Mouse (Mus musculus) adrenal gland (tissue): ENCODE results near the gene Gng7.

ENCODE experiments used
- intact Hi-C: fragments of 180-260 bp; cut with DNase I; formaldehyde crosslinking; loops from one replicate; pipeline ENCODE4 v1.15.1; 2025

Gng7 gene

DNA sequence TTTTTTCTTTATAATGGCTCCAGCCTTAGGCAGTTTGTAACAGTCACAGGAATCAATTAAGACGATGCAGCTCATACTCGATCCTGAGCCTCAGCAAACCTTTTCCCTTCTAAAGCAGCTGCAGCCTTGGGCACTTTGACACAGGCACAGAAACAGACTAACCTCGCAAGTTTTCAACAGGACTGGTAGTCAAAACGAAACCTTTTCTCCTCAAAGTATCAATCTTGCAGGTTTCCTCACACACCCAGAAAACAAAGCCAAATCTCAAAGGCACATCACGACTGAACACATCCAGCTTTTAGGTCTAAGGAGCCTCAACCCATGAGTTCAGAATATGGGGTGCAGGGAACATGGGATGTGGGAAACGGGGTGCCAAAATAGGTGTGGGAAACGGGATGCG lies 17.4 kb downstream of the Gng7 start:
- intact Hi-C loops, result loop anchor here (10.0 kb wide), 1 partner anchor 183 kb away; the partner anchor contains the start of gene Jsrp1

DNA sequence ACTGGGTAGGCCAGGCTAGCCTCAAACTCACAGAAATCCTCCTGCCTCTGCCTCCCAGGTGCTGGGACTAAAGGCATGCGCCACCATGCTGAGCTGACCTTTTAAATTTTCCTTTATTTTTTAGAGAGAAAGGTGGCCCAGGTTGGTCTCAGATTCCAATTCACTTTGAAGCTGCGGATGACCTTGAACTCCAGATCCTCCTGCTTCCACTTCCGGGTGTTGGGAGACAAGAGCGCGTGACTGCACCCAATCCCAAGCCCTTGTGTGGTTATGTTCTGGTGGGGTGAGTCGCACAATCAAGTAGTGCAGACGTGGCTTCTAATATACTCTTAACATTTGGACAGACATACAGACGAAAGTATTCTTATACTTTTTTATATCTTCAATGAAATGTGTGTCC lies 18.2 kb downstream of the Gng7 start:
- intact Hi-C loops, result loop anchor here (10.0 kb wide), 1 partner anchor 182 kb away; the partner anchor contains the start of gene Jsrp1

DNA sequence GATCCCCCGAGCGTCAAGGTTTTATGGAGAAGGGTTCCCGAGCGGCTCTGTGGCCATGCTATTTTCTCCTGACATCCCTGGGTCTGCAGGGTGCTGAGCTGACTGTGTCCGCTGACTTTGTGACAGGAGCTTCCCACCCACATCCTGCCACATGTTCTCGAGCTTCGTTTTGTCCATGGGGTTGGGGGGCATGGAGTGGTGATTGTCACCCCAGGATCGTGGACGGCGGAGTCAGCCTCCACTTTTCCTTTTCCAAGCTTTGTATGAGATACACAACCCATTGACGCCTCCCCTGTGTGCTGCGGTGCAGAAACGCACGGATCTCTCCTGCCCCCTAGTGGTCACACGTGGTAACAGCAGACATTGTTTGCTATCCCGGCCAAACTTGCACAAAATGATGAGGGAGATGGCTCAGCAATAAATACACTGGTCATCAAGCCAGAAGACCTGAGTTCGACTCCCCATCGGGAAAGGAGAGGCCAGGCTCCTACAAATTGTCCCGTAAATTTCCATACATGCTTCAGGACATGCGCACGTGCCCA lies 19.6 kb downstream of the Gng7 start:
- intact Hi-C loops, result loop anchor here (2.0 to 10.0 kb wide), 2 partner anchors 112 to 180 kb away; partner anchors contain the start of gene Jsrp1

DNA sequence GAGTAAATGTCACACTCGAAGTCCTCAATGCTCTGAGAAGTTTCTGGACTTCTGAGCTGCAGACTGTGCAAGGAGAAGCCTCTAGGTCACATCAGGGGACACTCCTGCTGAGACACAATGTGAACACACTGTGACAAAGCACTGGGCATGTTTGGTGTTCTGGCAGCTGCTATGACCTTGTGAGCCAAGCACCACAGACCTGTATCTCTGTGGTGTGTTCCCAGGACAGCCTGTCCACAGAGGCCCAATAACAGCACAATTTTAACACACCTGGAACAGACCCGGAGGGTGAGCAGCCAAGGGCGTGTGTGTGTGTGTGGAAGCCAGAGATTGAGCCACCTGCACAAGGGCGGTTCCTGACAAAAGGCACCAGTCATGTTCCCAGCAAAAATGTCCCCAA lies 20.1 kb downstream of the Gng7 start:
- intact Hi-C loops, result loop anchor here (2.0 to 10.0 kb wide), 3 partner anchors 112 to 247 kb away; partner anchors contain the start of gene Jsrp1

DNA sequence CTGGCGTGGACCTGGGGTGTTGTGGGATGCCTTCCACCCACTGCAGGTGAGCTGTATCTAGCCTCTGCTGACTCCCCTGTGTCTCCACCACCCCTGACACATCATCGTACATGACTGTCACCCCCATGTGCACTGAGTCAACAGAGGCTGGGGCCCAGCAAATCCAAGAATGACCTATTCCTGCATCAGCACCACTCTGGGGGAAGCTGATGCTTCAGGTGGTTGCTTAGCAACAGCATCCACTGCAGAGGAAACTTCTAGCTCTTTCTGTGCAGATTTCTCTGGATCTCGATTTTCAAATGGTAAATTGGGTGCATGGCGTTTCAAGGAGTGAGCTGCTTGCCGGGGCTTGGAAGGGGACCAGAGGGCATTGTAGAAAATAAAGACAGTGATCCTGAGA lies 21.5 kb downstream of the Gng7 start:
- intact Hi-C loops, result loop anchor here (5.0 to 10.0 kb wide), 2 partner anchors 178 to 246 kb away; partner anchors contain the start of gene Jsrp1

DNA sequence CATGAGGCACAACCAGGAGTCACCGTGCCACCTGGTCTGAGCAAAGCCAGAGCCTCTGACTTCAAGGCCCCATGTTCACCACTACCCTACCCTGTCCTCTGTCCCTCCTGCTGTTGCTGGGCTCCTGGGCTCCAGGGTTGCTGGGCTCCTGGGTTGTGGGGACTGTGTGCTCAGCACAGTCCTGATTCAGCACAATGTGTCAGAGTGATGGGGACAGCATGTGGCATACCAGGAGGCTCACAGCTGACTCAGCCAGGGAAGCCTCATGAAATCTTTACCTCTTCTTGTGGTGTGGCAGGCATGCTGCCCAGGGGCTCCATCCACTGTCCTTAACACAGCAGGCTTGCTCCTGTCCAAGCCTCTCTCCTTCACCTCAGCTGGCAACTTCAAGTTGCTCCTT lies 22.8 kb downstream of the Gng7 start:
- intact Hi-C loops, result loop anchor here (1.0 to 10.0 kb wide), 3 partner anchors 66 to 245 kb away; partner anchors contain the start of gene Jsrp1

DNA sequence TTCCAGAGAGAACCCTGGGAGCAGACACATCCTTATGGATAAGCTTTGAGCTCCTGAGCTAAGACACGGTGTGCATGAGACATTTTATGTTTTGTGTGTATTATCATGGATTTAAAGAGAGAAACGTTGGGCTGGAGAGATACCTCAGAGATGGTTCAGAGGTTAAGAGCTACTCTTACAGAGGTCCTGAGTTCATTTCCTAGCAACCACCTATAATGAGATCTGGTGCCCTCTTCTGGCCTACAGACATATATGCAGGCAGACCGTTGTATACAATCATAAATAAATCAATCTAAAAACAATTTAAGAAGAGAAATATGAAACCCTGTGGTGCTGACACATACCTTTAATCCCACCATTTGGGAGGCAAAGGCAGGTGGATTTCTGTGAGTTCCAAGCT lies 23.7 kb downstream of the Gng7 start:
- intact Hi-C loops, result loop anchor here (1.0 to 10.0 kb wide), 3 partner anchors 65 to 244 kb away; partner anchors contain the start of gene Jsrp1

DNA sequence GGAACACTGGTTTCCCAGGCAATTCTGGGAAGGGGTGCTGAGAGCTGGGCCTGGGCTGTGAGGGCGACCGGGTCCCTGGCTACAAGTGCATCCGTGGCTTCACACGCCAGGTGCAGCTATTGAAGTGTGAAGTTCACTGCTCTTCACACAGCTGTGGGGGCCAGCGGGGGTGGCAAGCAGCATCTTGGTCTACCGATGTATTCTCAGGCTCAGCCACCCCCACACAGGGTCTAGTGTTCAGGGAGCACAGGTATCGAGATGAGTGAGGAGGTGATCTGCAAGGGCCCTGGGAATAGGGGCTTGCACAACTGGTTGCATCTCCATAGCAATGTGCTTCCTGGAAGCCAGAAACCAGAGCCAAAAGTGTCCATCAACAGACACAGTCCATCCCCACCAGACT lies 24.3 kb downstream of the Gng7 start:
- intact Hi-C loops, result loop anchor here (5.0 to 10.0 kb wide), 2 partner anchors 176 to 243 kb away; partner anchors contain the start of gene Jsrp1

DNA sequence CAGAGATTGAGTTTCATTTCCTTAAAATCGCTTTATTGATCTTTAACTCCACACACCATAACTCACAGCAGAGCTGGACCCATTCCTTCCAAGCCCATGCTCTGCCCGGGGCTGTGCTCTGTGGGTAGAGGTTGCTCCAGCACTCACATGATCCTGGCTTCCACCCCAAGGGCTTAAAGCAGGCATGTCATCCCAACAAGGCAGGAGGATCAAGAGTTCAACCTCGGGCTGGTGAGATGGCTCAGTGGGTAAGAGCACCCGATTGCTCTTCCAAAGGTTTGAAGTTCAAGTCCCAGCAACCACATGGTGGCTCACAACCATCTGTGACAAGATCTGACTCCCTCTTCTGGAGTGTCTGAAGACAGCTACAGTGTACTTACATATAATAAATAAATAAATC lies 24.9 kb downstream of the Gng7 start:
- intact Hi-C loops, result loop anchor here (5.0 to 10.0 kb wide), 2 partner anchors 175 to 243 kb away; partner anchors contain the start of gene Jsrp1

DNA sequence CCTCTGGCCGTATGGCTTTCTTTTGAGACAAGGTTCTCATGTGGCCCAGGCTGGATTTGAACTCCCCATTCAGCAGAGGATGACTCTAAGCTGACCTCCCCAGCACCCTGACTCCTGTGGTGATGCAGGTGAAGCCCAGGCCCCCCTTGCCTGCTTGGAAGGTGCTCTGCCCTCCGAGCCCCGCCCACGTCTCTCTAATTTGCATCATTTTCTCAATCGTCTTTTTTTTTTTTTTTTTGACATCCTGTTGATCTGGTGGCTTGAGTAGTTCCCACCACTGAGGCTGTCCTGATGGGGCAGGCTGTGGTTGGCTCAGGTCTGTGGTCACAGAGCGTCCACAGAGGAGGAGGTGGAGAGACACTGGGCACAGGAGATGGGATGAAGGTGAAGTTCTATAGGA lies 25.3 kb downstream of the Gng7 start:
- intact Hi-C loops, result no loop called here

DNA sequence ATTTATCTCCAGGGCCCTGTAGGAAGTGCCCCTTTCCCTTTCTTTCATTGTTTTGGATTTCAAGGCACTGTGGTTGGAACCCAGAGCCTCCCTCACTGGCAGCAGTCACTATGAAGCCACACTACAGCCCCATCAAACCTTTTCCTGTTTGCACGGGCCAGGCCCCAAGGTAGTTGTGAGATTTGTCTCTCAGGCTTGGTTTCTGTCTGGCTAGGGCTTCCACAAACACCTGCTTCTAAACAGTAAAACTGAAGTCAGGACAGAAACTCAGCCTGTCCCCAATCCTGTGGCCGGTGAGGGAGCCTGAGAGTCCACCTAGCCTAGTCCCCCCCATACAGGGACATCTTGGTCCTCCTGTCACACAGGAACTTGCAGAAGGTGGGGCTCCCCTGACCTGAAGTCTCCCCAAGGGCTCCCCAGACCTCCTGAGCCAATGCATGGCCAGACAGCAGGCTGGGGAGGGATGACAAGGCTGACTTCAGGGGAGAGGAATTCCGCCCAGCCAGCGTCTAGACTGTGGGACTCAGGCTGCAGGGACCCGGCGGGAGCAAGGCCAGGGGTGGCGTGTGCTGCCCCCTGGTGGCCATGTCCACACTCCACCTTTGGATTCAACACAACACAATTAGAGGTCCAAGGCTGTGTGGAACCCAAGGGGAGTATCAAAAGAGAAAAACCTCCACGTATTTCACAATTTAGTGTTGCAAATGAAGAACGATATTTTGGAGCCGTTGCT lies 26.9 kb downstream of the Gng7 start:
- intact Hi-C loops, result loop anchor here (1.0 kb wide), 1 partner anchor 59 kb away; no protein-coding TSS in a partner anchor

DNA sequence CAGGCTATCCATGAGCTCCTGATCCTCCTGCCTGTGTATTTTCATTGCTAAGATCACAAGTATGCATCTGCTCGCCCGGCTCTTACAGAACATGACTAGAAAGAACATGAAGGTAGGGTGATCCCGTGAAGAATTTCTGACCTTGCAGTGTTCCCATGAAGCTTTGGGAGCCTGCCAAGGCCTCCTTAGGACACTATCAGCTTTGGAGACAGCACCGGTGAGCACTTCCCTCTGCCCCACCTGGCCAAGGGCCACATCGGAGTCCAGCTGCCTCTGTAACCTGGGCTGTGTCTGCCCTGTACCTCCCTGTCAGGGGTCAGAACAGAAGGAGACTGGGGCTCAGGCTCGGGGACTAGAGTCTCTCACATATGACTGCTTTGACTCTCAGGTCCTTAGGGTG lies 28.0 kb downstream of the Gng7 start:
- intact Hi-C loops, result no loop called here

DNA sequence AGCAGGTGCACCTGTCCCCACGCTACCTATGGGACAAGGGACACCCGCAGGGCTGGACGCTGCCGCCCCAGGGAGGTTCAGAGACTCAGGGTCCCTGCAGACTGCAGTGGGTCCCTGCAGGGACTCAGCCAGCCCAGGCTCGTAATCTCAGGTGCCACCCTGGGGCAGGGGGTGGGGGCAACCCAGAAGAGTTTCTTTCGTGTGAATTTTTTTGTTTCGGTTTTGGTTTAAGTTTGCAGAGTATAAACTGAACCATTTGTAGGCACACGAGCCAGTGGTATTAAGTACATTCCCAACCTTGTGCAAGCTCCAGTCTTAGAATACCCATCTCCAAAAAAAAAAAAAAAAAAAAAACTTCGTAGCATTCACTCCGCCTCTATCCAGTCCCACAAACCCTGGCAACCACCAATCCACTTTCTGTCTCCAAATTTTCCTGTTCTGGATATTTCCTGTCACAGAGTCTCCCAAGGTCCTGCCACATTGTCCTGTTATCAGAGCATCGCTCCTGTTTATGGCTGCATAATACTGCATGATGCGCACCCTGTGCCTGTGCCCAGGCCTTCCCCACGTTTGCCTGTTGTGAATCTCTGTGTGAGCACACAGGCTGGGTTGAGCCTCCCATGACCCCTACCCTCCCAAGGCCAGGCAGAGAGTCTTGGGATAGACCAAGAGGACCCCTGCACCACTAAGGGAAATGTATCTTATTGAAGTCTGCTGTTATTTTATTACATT lies 28.6 kb downstream of the Gng7 start:
- intact Hi-C loops, result no loop called here

DNA sequence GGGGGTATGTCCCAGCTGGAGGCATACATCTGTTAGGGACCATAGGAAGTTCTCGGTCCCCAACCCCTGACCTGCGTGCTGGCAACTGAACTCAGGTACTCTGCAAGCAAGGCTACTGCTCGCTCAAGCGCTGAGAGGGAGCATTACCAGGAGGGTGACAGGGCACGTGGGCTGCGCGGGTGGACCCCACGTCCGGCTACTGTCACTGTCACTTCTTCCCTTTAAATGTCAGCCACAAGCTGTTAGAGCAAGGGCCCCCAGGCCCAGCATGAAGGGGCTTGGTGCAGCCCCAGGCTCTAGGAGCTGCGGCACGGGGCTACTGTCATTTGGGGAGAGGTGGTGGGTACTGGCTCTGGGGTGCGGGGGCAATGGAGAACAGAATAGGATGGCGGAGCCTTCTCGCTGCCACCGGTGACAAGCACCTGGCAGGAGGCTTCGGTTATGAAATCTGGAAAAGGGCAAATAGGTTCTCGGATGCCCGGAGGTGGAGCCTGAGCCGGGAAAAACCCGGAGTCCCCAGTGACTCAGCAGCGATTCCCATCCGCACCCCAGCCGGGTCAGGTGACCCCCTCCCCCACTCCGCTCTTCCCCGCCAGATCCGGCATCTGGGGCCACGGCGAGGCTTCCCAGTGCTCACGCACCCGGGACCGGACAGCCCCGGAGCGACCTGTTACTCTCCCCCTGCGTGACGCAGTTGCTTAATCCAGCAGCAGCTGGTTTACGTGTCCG lies 29.3 kb downstream of the Gng7 start:
- intact Hi-C loops, result no loop called here

DNA sequence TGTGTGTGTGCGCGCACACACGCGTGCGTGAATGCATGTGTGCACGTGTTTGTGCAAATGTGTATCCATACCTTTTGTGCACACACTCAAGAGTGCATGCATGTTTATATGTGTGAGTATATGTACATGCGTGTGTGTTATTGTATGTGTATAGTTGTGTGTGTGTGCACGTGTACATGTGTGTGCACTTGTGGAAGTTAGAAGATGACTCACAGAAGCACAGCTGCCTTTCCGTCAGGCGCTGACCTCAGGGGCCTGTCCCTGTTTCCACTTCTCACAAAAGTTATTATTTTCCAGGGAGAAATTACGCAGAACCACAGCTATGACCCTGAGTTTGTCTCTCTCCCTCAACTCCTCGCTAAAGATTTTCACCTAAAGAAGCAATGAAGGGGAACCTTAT lies 30.5 kb downstream of the Gng7 start:
- intact Hi-C loops, result no loop called here

DNA sequence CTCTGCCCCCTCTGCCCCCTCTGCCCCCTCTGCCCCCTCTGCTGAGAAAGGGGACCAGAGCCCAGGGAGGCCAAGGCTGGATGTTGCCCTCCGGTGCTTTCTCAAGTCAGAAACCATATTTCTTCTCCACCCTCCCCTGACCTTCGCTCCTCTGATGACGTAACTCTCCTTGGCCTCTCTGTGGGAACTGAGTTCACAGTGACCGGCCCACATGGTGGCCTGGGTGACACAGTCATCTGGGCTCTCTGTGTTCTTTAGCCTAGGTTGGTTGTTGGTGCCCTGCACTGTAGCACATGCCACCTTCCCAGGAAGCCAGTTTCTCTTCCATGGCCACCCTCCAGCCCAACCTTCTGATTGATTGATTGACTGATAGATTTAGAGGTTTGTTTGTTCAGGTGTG lies 32.4 kb downstream of the Gng7 start:
- intact Hi-C loops, result no loop called here

DNA sequence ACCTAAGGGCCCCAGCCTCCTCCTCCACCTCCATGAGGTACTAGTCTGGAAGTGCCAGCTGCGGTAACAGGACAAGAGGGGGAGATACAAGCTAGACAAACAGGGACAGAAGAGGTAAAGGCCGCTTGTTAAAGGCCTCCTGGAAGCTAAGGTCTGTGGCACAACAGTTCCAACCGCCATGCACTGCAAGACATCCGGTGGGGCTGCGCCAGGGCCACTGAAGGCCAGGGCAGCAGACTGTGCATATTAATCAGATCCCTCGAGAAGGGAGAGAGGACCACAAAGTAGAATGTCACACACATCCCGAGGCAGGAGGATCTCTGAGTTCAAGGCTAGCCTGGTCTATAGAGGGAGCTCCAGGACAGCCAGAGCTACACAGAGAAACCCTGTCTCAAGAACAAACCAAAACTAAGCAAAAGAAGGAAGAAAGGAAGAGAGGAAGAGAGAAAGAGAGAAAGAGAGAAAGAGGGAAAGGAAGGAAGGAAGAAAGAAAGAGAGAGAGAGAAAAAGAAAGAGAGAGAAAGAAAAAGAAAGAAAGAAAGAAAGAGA lies 33.1 kb downstream of the Gng7 start:
- intact Hi-C loops, result no loop called here

DNA sequence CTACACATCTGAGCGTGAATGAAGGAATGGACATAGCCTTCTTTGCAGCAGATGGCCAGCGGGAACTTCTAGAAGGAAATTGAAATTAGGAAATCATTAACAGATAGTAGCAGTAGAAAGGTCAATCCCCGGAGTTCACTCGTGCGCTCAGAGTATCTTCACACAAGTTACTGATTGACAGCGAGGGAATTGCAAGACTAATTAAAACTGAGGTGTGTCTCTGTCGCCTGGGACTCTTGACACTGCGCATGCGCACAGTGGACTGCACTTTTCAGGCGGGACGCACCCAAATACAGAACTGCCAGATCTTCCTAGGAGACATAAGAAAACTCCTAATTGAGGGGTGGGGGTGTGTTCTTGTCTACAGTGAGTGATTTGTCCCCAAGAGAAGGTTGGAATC lies 39.3 kb downstream of the Gng7 start:
- intact Hi-C loops, result no loop called here

DNA sequence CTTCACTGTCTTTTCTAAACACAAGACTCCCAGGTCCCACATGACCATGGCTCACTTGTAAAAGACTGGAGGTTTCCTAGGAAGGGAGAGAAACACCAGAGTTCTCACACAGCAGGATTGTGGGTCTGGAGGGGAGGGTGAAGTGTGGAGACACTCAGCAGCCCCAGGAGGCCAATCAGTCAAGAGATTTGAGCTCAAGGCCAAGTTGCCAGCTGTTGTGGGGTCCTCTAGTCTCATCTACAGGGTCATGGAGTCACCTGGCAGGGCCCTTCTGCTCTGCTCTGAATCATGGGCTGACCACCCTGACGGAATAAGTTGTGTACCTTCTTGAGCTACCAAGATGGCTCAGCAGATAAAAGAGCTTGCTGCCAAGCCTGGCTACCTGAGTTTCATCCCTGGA lies 41.0 kb downstream of the Gng7 start:
- intact Hi-C loops, result no loop called here

DNA sequence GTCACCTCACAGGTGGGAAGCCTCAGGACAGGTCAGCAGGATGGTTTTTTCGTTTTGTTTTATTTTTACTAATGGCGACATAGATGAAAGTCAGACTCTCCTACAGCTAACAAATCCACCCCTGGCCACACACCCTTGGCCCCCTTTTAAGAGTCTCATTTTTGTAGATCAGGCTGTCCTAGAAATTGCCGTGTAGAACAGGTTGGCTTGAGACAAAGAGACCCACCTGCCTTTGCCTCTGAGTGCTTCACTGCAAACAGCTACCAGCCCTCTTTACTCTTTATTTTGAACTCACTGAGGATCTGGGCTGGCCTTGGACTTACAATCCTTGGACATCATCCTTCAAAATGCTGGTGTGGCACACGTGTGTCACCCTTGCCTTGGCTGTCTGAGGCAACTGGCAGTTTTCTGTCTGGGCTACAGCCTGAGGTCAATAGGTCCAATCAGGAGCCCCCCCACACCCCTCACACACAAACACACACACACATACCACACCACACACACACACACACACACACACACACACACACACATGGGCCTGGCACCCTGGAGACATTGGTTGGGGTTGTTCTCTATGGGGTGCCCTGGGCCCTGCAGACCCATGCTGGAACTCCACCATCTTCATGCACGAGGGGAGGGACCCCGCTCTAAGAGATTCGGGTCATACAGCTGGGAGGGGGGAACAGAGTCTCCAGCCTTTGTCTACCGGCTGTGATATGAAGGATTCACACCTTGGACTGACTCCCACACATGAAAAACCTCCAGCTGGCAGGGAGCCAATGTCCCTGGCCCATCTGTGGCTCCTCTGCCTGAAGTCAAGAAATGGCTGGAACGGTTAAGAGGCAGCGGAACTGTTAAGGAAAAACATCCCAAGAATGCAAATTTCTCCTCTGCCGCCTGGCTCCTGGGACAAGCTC lies 42.4 kb downstream of the Gng7 start:
- intact Hi-C loops, result no loop called here
